Mouse (Mus musculus) intestine, embryonic 14.5 days (tissue): ENCODE measurements around the gene Hyal1. TPM values are rescaled to one million over a fixed set of nuclear protein-coding genes. Genes with fewer than 3 reads are reported as not detected.
"Not testable (repeated sequence)": the region's sequence is repeated elsewhere in the genome, so short reads cannot be mapped to it uniquely, and the experiment has no call there.

Source experiments
- ATAC-seq: fragments of 200-750 bp; cut with Nextera tagmentation; replicated peaks from 2 replicates; pipeline ENCODE4 v1.8.0; 2017; ENCODE audit warnings: low read depth, moderate number of reproducible peaks, moderate TSS enrichment, moderate library complexity; ENCODE audit not compliant: low FRiP score, low TSS enrichment
- DNase-seq: peaks from one replicate; pipeline ENCODE4 v3.0.0-alpha.2; 2018; ENCODE audit warnings: low spot score
- H3K27ac ChIP-seq: fragments of 300-500 bp; sonication (generic); 2 replicates; pipeline ENCODE4 v1.5.1; 2014; ENCODE audit warnings: low read depth, mild to moderate bottlenecking, control low read depth
- H3K27me3 ChIP-seq: fragments of 300-500 bp; sonication (generic); replicated peaks from 2 replicates; pipeline ENCODE4 v1.6.1; 2014; ENCODE audit warnings: low read length, control low read depth; ENCODE audit not compliant: control insufficient read depth, insufficient read depth
- H3K36me3 ChIP-seq: fragments of 300-500 bp; sonication (generic); 2 replicates; pipeline ENCODE4 v1.6.1; 2014; ENCODE audit warnings: low read length, control low read depth; ENCODE audit not compliant: control insufficient read depth, insufficient read depth
- H3K4me1 ChIP-seq: fragments of 300-500 bp; sonication (generic); replicated peaks from 2 replicates; pipeline ENCODE4 v1.6.1; 2014; ENCODE audit warnings: low read length, control low read depth, mixed read lengths; ENCODE audit not compliant: control insufficient read depth, insufficient read depth
- H3K4me2 ChIP-seq: fragments of 300-500 bp; sonication (generic); 2 replicates; pipeline ENCODE4 v1.6.1; 2014; ENCODE audit warnings: low read length
- H3K4me3 ChIP-seq: fragments of 300-500 bp; sonication (generic); 2 replicates; pipeline ENCODE4 v1.5.1; 2014; ENCODE audit warnings: low read depth, low read length, control low read depth, mixed read lengths
- H3K9ac ChIP-seq: fragments of 300-500 bp; sonication (generic); 2 replicates; pipeline ENCODE4 v1.6.1; 2014; ENCODE audit warnings: mild to moderate bottlenecking, low read length
- H3K9me3 ChIP-seq: fragments of 300-500 bp; sonication (generic); 2 replicates; pipeline ENCODE4 v1.6.1; 2016; ENCODE audit warnings: low read length, control low read depth; ENCODE audit not compliant: control insufficient read depth
- WGBS: fragments of 180-500 bp; shearing (Covaris S2); extraction: QIAGEN DNeasy Blood & Tissue Kit; methylation state at CpG from one replicate; pipeline ENCODE4 v1.1.7; 2014; 5-methylcytosine and 5-hydroxymethylcytosine counted together
- polyA plus RNA-seq: library from polyadenylated mRNA; unstranded; fragments of >200 nt; fragmentation: Nextera tagmentation; extraction: Ambion mirVana; gene quantifications from 2 replicates; pipeline ENCODE4 v1.2.1, GENCODE M21; 2014

The Hyal1 gene
- polyA plus RNA-seq, 1 experiment from 2014 or later, result 5.1 TPM

DNA sequence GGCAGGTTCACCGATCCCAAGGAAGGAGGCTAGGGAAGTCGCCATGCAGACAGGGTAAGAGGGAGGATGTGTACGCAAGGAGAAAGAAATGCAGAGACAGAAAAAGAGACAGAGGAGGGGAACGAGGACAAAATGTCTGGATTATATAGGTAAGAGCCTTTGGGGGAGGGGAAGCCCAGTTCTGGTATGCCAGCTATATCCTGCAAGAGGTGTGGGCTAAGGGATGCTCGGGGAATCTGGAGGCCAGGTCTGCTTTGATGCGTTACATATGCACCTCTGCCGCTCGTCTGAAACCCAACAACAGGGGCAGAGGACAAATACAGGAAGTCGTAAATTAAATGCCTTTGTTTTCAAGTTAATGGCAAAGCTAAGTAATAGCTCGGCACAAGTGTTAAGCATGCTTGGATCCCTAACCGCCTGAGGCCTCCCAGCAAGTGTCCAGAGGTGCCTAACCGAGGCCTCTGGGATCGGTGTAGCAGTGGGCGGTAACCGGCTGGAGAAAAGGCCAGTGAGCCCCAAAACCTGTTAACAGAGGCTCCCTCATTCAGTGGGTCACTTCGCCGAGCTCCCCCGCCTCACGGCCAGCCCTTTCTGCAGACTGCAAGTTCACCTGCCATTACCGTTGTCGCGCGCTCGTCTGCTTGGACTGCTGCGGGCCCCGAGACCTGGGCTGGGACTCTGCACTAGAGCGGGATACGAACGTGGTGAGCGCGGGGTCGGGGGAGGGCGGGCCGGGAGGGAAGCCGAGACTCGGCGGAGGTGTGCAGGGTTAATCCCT, 23.0 kb upstream of the Hyal1 start:
- H3K9me3 ChIP-seq, result no peaks in the 10 kb centered on the region
- H3K4me3 ChIP-seq, result peak overlapping the region; percentile 57
- peak overlapping the region; percentile 59 for H3K9ac ChIP-seq
- peak overlapping the region; percentile 98 for H3K4me2 ChIP-seq
- no peak for DNase-seq
- WGBS, result 4% methylated on average over 37 of the region's 37 CpGs
- peak; percentile 64 for ATAC-seq
- no peaks in the 10 kb centered on the region for H3K27me3 ChIP-seq
- H3K27ac ChIP-seq, result peak overlapping the region; percentile 95
- peaks cover 22% of the 10 kb centered on the region for H3K36me3 ChIP-seq
- H3K4me1 ChIP-seq, result peaks cover 42% of the 10 kb centered on the region

DNA sequence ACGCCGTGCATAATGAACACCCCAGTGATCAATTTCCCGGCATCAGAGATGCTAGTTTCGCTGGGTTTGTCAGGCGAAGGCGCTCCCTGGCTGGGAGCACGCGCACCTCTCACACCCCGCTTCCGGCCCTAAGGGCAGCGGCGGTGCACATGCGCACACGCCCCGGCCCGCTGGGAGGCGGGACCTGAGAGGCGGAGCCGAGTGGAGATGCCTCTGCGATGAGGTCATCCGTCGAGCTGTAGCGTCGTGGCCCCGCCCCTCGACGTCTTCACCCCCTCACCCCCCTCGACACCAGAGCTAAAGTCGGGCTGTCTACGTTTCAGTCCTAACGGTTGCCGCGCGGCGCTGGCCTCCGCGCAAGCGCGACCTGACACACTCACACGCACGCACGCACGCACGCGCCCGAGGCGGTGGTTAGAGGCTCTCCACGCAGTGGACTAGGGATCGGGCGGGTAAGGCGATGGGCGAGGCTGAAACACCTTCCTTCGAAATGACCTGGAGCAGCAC, 22.4 kb upstream of the Hyal1 start:
- DNase-seq (peak; percentile 93), ATAC-seq (peak; percentile 89)
- Histone ChIP-seq H3K27me3 (no peaks in the 10 kb centered on the region), H3K9me3 (no peaks in the 10 kb centered on the region), H3K9ac (peak overlapping the region; percentile 66), H3K4me2 (peak overlapping the region; percentile 98), H3K4me3 (peak overlapping the region; percentile 57), H3K36me3 (peaks cover 28% of the 10 kb centered on the region), H3K4me1 (peaks cover 42% of the 10 kb centered on the region), H3K27ac (peak overlapping the region; percentile 95)
- WGBS, result under 1% methylated on average over 53 of the region's 53 CpGs

DNA sequence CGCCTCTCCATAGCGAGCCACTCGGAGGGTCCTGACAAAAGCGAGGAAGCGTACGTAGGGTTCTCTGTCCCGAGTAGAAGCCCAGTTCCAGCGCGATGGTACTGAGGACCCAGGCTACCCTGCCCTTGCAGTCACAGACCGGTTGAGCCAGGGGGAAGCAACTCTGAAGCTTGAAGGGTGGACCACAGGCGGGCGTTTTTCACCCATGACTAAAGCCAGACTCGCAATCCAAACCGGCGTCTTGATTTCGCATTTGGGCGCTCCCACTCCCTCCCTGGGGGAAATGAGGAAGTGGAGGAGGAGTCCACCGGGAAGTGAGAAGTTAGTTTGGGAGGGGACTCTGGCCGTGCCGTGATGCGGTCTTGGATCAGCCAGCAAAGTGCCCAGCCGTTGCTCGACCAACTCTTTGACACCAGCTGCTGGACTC, 21.7 kb upstream of the Hyal1 start:
- peak overlapping the region; percentile 95 for H3K27ac ChIP-seq
- H3K9ac ChIP-seq, result peak overlapping the region; percentile 66
- 0% methylated on average over 22 of the region's 23 CpGs for WGBS
- ATAC-seq (peak; percentile 26; the same call in 1 of the 2 replicates), DNase-seq (peak; percentile 83)
- H3K27me3 ChIP-seq, result no peaks in the 10 kb centered on the region
- H3K4me3 ChIP-seq, result peak overlapping the region; percentile 57
- peaks cover 42% of the 10 kb centered on the region for H3K4me1 ChIP-seq
- peaks cover 35% of the 10 kb centered on the region for H3K36me3 ChIP-seq
- no peaks in the 10 kb centered on the region for H3K9me3 ChIP-seq
- peak overlapping the region; percentile 83 for H3K4me2 ChIP-seq

DNA sequence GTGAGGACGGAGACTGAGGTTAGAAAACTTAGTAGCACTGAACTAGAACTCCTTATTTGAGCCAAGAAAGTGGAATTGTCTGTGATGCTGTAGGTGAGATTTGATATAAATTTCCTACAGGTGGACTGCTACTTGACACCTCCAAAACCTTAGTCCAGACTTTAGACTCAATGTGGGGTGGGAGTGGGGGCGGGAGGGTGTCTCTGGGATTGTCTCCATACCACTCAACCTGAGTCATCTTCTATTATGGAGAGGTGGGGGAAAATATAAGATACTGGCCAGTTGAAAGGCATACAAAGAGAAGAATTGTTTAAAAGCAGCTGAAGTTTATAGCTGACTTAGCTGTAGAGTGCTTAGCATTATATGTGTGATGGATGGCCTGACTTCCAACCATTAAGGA, 21.0 kb upstream of the Hyal1 start:
- no peaks in the 10 kb centered on the region for H3K9me3 ChIP-seq
- H3K4me2 ChIP-seq, result peak overlapping the region; percentile 83
- peaks cover 41% of the 10 kb centered on the region for H3K36me3 ChIP-seq
- H3K4me3 ChIP-seq, result peak overlapping the region; percentile 57
- H3K9ac ChIP-seq, result peak overlapping the region; percentile 66
- DNase-seq (no peak), ATAC-seq (no peak)
- no peaks in the 10 kb centered on the region for H3K27me3 ChIP-seq
- H3K4me1 ChIP-seq, result peaks cover 40% of the 10 kb centered on the region
- H3K27ac ChIP-seq, result peak overlapping the region; percentile 95; the same call in 1 of the 2 replicates
- WGBS, result 34% methylated on average over 2 of the region's 2 CpGs

DNA sequence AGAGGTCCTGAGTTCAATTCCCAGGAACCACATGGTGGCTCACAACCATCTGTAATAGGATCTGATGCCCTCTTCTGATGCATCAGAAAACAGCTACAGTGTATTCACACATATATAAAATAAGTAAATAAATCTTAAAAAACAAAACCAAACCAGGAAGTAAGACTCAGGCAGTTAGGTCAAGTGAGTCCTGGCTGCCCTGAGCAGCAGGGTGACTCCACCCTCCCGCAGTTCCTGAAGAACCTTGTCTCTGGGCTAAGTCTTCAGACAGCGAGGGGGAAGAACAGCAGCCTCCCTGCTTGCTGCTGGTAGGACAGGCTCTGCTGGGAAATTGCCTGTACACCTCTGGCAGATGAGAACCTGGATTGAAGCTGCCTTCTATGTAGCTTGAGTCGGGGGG, 20.4 kb upstream of the Hyal1 start:
- H3K4me1 ChIP-seq, result peaks cover 34% of the 10 kb centered on the region
- H3K4me2 ChIP-seq, result peak overlapping the region; percentile 83
- H3K27me3 ChIP-seq, result no peaks in the 10 kb centered on the region
- no peak for DNase-seq
- H3K4me3 ChIP-seq, result peak overlapping the region; percentile 57; the same call in 1 of the 2 replicates
- no peak overlapping the region for H3K27ac ChIP-seq
- ATAC-seq, result no peak
- 68% methylated on average over 3 of the region's 3 CpGs for WGBS
- H3K36me3 ChIP-seq, result peaks cover 48% of the 10 kb centered on the region
- H3K9ac ChIP-seq, result peak overlapping the region; percentile 30; the same call in 1 of the 2 replicates
- H3K9me3 ChIP-seq, result no peaks in the 10 kb centered on the region

DNA sequence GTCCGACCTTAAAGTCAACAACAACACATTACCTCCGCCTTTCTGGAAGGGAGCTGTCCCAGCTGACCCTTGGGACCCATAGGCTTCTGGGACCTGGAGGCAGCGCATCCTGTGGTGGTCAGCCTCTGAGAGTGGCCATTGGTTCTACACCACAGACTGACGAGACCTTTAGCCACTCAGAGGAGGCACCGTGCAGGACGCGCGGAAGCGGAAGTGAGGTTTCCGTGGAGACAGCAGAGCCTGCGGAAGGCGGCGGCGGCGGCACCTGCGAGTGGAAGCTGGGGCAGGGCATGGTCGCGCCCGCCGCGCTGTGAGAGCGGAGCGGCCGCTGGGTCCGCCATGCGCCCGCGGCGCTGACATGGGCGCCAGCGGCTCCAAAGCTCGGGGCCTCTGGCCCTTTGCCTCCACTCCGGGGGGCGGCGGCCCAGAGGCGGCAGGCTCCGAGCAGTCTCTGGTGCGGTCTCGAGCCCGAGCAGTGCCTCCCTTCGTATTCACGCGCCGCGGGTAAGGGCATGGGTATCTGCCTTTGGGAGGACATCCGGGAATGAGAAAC, 13.6 kb upstream of the Hyal1 start, which contains the start of gene Tusc2:
Gene Tusc2, plus strand, starts transcription at position 227 of the 553 bp plus-strand sequence.
- Histone ChIP-seq H3K36me3 (peaks cover 52% of the 10 kb centered on the region), H3K9me3 (no peaks in the 10 kb centered on the region), H3K4me2 (peak within 1 kb of the TSS; percentile 78), H3K4me1 (peaks cover 19% of the 10 kb centered on the region), H3K4me3 (peak within 1 kb of the TSS; percentile 83), H3K27me3 (no peaks in the 10 kb centered on the region), H3K9ac (peak within 1 kb of the TSS; percentile 67), H3K27ac (peak within 1 kb of the TSS; percentile 6; the same call in 1 of the 2 replicates)
- ATAC-seq, result peak; percentile 91
- DNase-seq, result peak; percentile 93
- under 1% methylated on average over 44 of the region's 46 CpGs for WGBS

DNA sequence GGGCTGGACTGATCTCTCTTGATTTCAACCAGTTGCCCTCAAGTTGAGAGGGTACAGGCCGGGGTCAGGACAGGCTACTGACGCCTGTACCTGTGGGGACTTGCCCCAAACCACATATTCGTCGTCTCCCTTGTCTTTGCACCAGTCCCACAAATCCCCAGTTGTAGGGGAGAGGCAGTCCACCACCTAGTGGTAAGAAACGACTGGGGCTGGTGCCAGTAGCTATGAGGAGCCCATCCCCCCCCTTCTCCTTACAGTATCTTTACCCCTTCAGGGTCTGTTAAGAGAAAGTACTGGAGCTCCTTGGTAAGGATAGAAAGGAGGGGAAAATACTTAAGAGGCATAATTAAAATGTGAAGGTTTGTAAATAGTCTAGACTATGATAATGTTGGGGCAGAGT, 11.2 kb upstream of the Hyal1 start:
- WGBS, result 51% methylated on average over 5 of the region's 5 CpGs
- H3K27ac ChIP-seq, ATAC-seq, H3K27me3 ChIP-seq, H3K9me3 ChIP-seq, H3K4me3 ChIP-seq, H3K4me2 ChIP-seq, DNase-seq, H3K9ac ChIP-seq: not testable (repeated sequence)
- peaks cover 28% of the 10 kb centered on the region for H3K4me1 ChIP-seq
- peaks cover 29% of the 10 kb centered on the region for H3K36me3 ChIP-seq

DNA sequence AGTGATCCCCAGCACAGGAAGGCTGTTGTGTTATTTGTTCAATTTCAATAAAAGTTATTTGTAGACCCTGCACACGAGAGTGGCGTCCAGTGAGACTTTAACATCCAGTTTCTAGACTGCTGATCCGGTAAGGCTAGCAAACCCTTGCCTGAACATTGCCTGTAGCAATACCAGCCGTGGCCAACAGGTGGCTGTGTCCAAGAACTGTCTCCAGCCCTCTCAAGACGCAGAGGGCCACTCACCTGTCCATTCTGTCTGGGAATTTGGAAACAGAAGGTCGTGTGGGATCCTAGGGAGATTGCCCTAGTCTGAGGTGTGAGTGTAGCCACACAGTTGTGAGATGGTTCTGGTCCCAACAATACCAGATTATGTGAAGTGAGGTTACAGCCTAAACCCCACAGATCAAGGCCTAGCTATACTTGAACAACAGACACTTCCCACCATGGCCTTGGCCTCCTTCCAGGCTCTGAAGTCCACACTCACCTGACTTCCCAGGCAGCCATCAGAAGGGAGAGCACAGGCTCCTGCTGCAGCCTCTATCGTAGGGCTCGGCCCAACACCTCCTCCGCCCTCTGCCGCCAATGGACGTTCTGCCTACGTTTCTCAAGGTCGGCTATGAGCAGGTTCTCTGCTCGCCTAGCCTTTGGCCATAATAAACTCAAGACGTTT, 10.6 kb upstream of the Hyal1 start:
- 57% methylated on average over 15 of the region's 15 CpGs for WGBS
- no peak overlapping the region for H3K4me2 ChIP-seq

More for the DNA sequence above, 10.6 kb upstream of the Hyal1 start:
- peaks cover 34% of the 10 kb centered on the region for H3K4me1 ChIP-seq
- peaks cover 29% of the 10 kb centered on the region for H3K36me3 ChIP-seq
- ATAC-seq (no peak), DNase-seq (peak; percentile 92)
- H3K9me3 ChIP-seq, result no peaks in the 10 kb centered on the region
- no peak overlapping the region for H3K4me3 ChIP-seq
- no peak overlapping the region; the same call in 1 of the 2 replicates for H3K27ac ChIP-seq
- H3K9ac ChIP-seq, result no peak overlapping the region
- no peaks in the 10 kb centered on the region for H3K27me3 ChIP-seq
